ENCODE assay signal across 8 mouse cellular contexts in the genomic region with DNA sequence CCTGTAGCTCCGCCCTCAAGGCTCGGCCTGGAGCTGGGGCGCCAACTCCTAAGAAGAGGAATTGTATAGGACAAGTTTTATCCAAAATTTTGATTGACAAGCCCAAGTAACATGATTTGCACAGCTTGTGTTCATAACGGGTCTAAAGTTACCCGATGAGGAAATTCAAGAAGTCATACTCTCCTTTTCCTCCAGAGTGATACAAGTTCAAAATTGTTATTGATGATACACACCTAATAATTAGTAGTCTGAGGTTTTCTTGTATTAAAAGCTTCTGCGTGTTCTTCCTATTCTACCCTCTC. TPM values are rescaled to one million over a fixed set of nuclear protein-coding genes. Genes with fewer than 3 reads are reported as not detected.
DNase-seq lines count a peak whose midpoint lies in the region; ATAC-seq and TF ChIP-seq lines count a peak whose summit lies in the region.

A gene (minus strand): TSS at position 3 of the 302 bp plus-strand sequence.

- WGBS in forebrain, embryonic 10.5 days = 21% methylated on average over 6 of the region's 6 CpGs
- WGBS in hindbrain, embryonic 10.5 days = 14% methylated on average over 6 of the region's 6 CpGs
- WGBS in midbrain, embryonic 14.5 days = 14% methylated on average over 6 of the region's 6 CpGs

- no peaks in the 10 kb centered on the region for H3K36me3 ChIP-seq in forebrain, embryonic 10.5 days (replicated peaks)
- no peaks in the 10 kb centered on the region for H3K36me3 ChIP-seq in hindbrain, embryonic 10.5 days
- no peaks in the 10 kb centered on the region for H3K36me3 ChIP-seq in midbrain, embryonic 14.5 days (ENCODE audit: control insufficient read depth, insufficient read depth, low read length)

- peak within 1 kb of the TSS; percentile 84 for H3K4me2 ChIP-seq in midbrain, embryonic 14.5 days (ENCODE audit: low read length)

- H3K4me3 ChIP-seq in left cerebral cortex, adult 2 months = peak within 1 kb of the TSS; percentile 66
- peak within 1 kb of the TSS; percentile 68 for H3K4me3 ChIP-seq in forebrain, embryonic 10.5 days
- H3K4me3 ChIP-seq in hindbrain, embryonic 10.5 days = peak within 1 kb of the TSS; percentile 71
- peak within 1 kb of the TSS; percentile 65 for H3K4me3 ChIP-seq in midbrain, embryonic 14.5 days (replicated peaks; ENCODE audit: low read depth, low read length)

- DNase-seq in left cerebral cortex, adult 2 months (ENCODE audit: extremely low spot score in 1 of 2, low spot score in 2 of 2) = no peak
- DNase-seq in left cerebral cortex, adult 8-10 months (ENCODE audit: low spot score in 2 of 2) = no peak
- no peak for DNase-seq in forebrain, embryonic 10.5 days (ENCODE audit: extremely low spot score, low spot score)
- no peak for DNase-seq in hindbrain, embryonic 10.5 days (ENCODE audit: low spot score)
- DNase-seq in midbrain, embryonic 14.5 days = no peak
- DNase-seq in spleen, postnatal 4 days (ENCODE audit: low spot score in 2 of 2) = no peak
- DNase-seq in embryo, embryonic 9.5 days (ENCODE audit: extremely low spot score) = no peak
- DNase-seq in thymus, postnatal 4 days = no peak

- H3K9ac ChIP-seq in midbrain, embryonic 14.5 days (replicated peaks; ENCODE audit: low read length) = peak within 1 kb of the TSS; percentile 78

- ATAC-seq in midbrain, embryonic 14.5 days (ENCODE audit: low FRiP score, low TSS enrichment) = no peak

- peak within 1 kb of the TSS; percentile 81 for H3K27ac ChIP-seq in left cerebral cortex, adult 2 months
- peak within 1 kb of the TSS; percentile 86 for H3K27ac ChIP-seq in forebrain, embryonic 10.5 days
- H3K27ac ChIP-seq in hindbrain, embryonic 10.5 days = peak within 1 kb of the TSS; percentile 88
- peak within 1 kb of the TSS; percentile 92 for H3K27ac ChIP-seq in midbrain, embryonic 14.5 days (replicated peaks; ENCODE audit: low read depth, low read length)

- peaks cover 29% of the 10 kb centered on the region for H3K27me3 ChIP-seq in forebrain, embryonic 10.5 days (ENCODE audit: poor library complexity, severe bottlenecking)
- peaks cover 13% of the 10 kb centered on the region; the same call in 1 of the 2 replicates for H3K27me3 ChIP-seq in hindbrain, embryonic 10.5 days (ENCODE audit: insufficient read depth, poor library complexity, severe bottlenecking)
- no peaks in the 10 kb centered on the region for H3K27me3 ChIP-seq in midbrain, embryonic 14.5 days (ENCODE audit: control insufficient read depth, insufficient read depth, low read length)

- intact Hi-C loops in left cerebral cortex, adult 2 months (cut with DNase I) = loop anchor here (1.0 kb wide), 1 partner anchor 59 kb away; no protein-coding TSS in a partner anchor

- peaks cover 2% of the 10 kb centered on the region; the same call in 1 of the 2 replicates for H3K9me3 ChIP-seq in forebrain, embryonic 10.5 days
- H3K9me3 ChIP-seq in hindbrain, embryonic 10.5 days = no peaks in the 10 kb centered on the region
- H3K9me3 ChIP-seq in midbrain, embryonic 14.5 days (ENCODE audit: control insufficient read depth, low read length) = no peaks in the 10 kb centered on the region

- peaks cover 20% of the 10 kb centered on the region for H3K4me1 ChIP-seq in forebrain, embryonic 10.5 days
- H3K4me1 ChIP-seq in hindbrain, embryonic 10.5 days (replicated peaks) = peaks cover 13% of the 10 kb centered on the region
- no peaks in the 10 kb centered on the region for H3K4me1 ChIP-seq in midbrain, embryonic 14.5 days (ENCODE audit: control insufficient read depth, insufficient read depth, low read length)

- no peak for TF ChIP-seq CTCF in left cerebral cortex, adult 2 months (IDR thresholded peaks at IDR 0.05)

RNA-seq across cellular contexts. Expression of the gene that starts here (rescaled TPM):
- 1 to 10 TPM; 5.5 to 6.3 TPM for total RNA-seq in left cerebral cortex, adult 2 months (2021)
- total RNA-seq in left cerebral cortex, adult 8-10 months (2022) = 1 to 10 TPM; 5.9 to 7.3 (median 6.7) TPM
- polyA plus RNA-seq in forebrain, embryonic 10.5 days (2016; fragmentation: Nextera tagmentation; extraction: Ambion mirVana) = 1.1 and 1.2 TPM in 2 replicates
- 1.1 and 1.2 TPM in 2 replicates for polyA plus RNA-seq in hindbrain, embryonic 10.5 days (2016; fragmentation: Nextera tagmentation; extraction: Ambion mirVana)
- polyA plus RNA-seq in midbrain, embryonic 14.5 days (2014; fragmentation: Nextera tagmentation; extraction: Ambion mirVana) = 1.9 and 2.3 TPM in 2 replicates
